Mouse (Mus musculus): Measurements from ENCODE around the gene Cidec. TPM values are rescaled to one million over a fixed set of nuclear protein-coding genes. Genes with fewer than 3 reads are reported as not detected.

Gene Cidec
- polyA plus RNA-seq, 1 experiment from 2014 or later = not detected

GRCm38 (mm10) chr6:113471297-113471936 is 35.9 kb upstream of the Cidec start, which contains the start of gene Il17rc:
Gene Il17rc (plus strand): TSS chr6:113471427.
- peak within 1 kb of the TSS; percentile 80 for H3K9ac ChIP-seq
- no peaks in the 10 kb centered on the region for H3K36me3 ChIP-seq
- H3K27me3 ChIP-seq (replicated peaks) = peaks cover 61% of the 10 kb centered on the region
- WGBS = 23% methylated on average over 12 of the region's 12 CpGs
- H3K4me2 ChIP-seq = peak within 1 kb of the TSS; percentile 70
- peaks cover 28% of the 10 kb centered on the region for H3K4me1 ChIP-seq
- ATAC-seq (ENCODE audit: extremely low read depth, insufficient number of reproducible peaks, low FRiP score, low TSS enrichment) = 0 out of 2 replicates have a peak, but pooled peaks have one; percentile 14
- no peaks in the 10 kb centered on the region for H3K9me3 ChIP-seq
- peak within 1 kb of the TSS; percentile 40 for H3K4me3 ChIP-seq
- H3K27ac ChIP-seq (replicated peaks) = 0 out of 2 replicates have a peak within 1 kb of the TSS, but pooled peaks have one; percentile 42

- H3K4me2 ChIP-seq = peak overlapping the region; percentile 87
- H3K9ac ChIP-seq = peak overlapping the region; percentile 74
- no peaks in the 10 kb centered on the region for H3K36me3 ChIP-seq
- H3K27me3 ChIP-seq (replicated peaks) = peaks cover 72% of the 10 kb centered on the region
- H3K4me1 ChIP-seq = peaks cover 28% of the 10 kb centered on the region
- no peaks in the 10 kb centered on the region for H3K9me3 ChIP-seq
- WGBS = 1% methylated on average over 31 of the region's 31 CpGs
- H3K27ac ChIP-seq (replicated peaks) = no peak overlapping the region
- no peak for ATAC-seq (ENCODE audit: extremely low read depth, insufficient number of reproducible peaks, low FRiP score, low TSS enrichment)
- peak overlapping the region; percentile 52 for H3K4me3 ChIP-seq
Measured at GRCm38 (mm10) chr6:113469432-113469831, 33.9 kb upstream of the Cidec start.

- Histone ChIP-seq H3K27me3 (replicated peaks) (peaks cover 73% of the 10 kb centered on the region), H3K4me2 (peak overlapping the region; percentile 87), H3K36me3 (no peaks in the 10 kb centered on the region), H3K9ac (peak overlapping the region; percentile 74), H3K4me3 (peak overlapping the region; percentile 52), H3K9me3 (no peaks in the 10 kb centered on the region), H3K4me1 (peaks cover 28% of the 10 kb centered on the region), H3K27ac (replicated peaks) (no peak overlapping the region)
- 6% methylated on average over 9 of the region's 9 CpGs for WGBS
- ATAC-seq (ENCODE audit: extremely low read depth, insufficient number of reproducible peaks, low FRiP score, low TSS enrichment) = no peak
Measured at GRCm38 (mm10) chr6:113469021-113469420, 33.5 kb upstream of the Cidec start.

- H3K27me3 ChIP-seq (replicated peaks) = peaks cover 77% of the 10 kb centered on the region
- H3K4me3 ChIP-seq = no peak overlapping the region
- no peak overlapping the region for H3K27ac ChIP-seq (replicated peaks)
- WGBS = 60% methylated on average over 3 of the region's 3 CpGs
- H3K36me3 ChIP-seq = no peaks in the 10 kb centered on the region
- H3K4me2 ChIP-seq = no peak overlapping the region; the same call in 1 of the 2 replicates
- peaks cover 28% of the 10 kb centered on the region for H3K4me1 ChIP-seq
- H3K9me3 ChIP-seq = no peaks in the 10 kb centered on the region
- no peak for ATAC-seq (ENCODE audit: extremely low read depth, insufficient number of reproducible peaks, low FRiP score, low TSS enrichment)
- H3K9ac ChIP-seq = no peak overlapping the region
Measured at GRCm38 (mm10) chr6:113468512-113468911, 33.0 kb upstream of the Cidec start.

- Histone ChIP-seq H3K4me1 (peaks cover 12% of the 10 kb centered on the region), H3K9ac (no peak overlapping the region), H3K27me3 (replicated peaks) (peaks cover 58% of the 10 kb centered on the region), H3K4me3 (no peak overlapping the region), H3K36me3 (no peaks in the 10 kb centered on the region), H3K9me3 (no peaks in the 10 kb centered on the region), H3K4me2 (no peak overlapping the region), H3K27ac (replicated peaks) (no peak overlapping the region)
- 55% methylated on average over 5 of the region's 5 CpGs for WGBS
- no peak for ATAC-seq (ENCODE audit: extremely low read depth, insufficient number of reproducible peaks, low FRiP score, low TSS enrichment)
Measured at GRCm38 (mm10) chr6:113465602-113466001, 30.0 kb upstream of the Cidec start.

GRCm38 (mm10) chr6:113464040-113464439 is 28.5 kb upstream of the Cidec start:
- WGBS = 55% methylated on average over 7 of the region's 7 CpGs
- no peak overlapping the region for H3K4me3 ChIP-seq
- no peaks in the 10 kb centered on the region for H3K9me3 ChIP-seq
- no peak overlapping the region for H3K27ac ChIP-seq (replicated peaks)
- no peak for ATAC-seq (ENCODE audit: extremely low read depth, insufficient number of reproducible peaks, low FRiP score, low TSS enrichment)
- H3K27me3 ChIP-seq (replicated peaks) = peaks cover 46% of the 10 kb centered on the region
- H3K4me2 ChIP-seq = no peak overlapping the region
- no peak overlapping the region for H3K9ac ChIP-seq
- H3K4me1 ChIP-seq = peaks cover 2% of the 10 kb centered on the region
- no peaks in the 10 kb centered on the region for H3K36me3 ChIP-seq

GRCm38 (mm10) chr6:113458635-113459034 is 23.1 kb upstream of the Cidec start:
- H3K27ac ChIP-seq (replicated peaks) = no peak overlapping the region

GRCm38 (mm10) chr6:113457952-113458534 is 22.5 kb upstream of the Cidec start, which contains the start of gene Il17re:
Gene Il17re (plus strand): TSS chr6:113458484.
- Histone ChIP-seq H3K27ac (replicated peaks) (no peak within 1 kb of the TSS), H3K9ac (no peak within 1 kb of the TSS), H3K9me3 (no peaks in the 10 kb centered on the region), H3K4me3 (no peak within 1 kb of the TSS), H3K4me2 (no peak within 1 kb of the TSS), H3K27me3 (replicated peaks) (peaks cover 10% of the 10 kb centered on the region; the same call in 1 of the 2 replicates), H3K4me1 (0 out of 2 replicates have a peak, but pooled peaks cover 6% of the 10 kb centered on the region), H3K36me3 (no peaks in the 10 kb centered on the region)
- ATAC-seq (ENCODE audit: extremely low read depth, insufficient number of reproducible peaks, low FRiP score, low TSS enrichment) = no peak
- WGBS = 63% methylated on average over 9 of the region's 10 CpGs

More at GRCm38 (mm10) chr6:113458635-113459034, 23.1 kb upstream of the Cidec start:
- H3K4me3 ChIP-seq = no peak overlapping the region
- no peaks in the 10 kb centered on the region for H3K9me3 ChIP-seq
- H3K9ac ChIP-seq = no peak overlapping the region
- ATAC-seq (ENCODE audit: extremely low read depth, insufficient number of reproducible peaks, low FRiP score, low TSS enrichment) = no peak
- H3K36me3 ChIP-seq = no peaks in the 10 kb centered on the region
- peaks cover 13% of the 10 kb centered on the region; the same call in 1 of the 2 replicates for H3K27me3 ChIP-seq (replicated peaks)
- 49% methylated on average over 10 of the region's 10 CpGs for WGBS
- H3K4me1 ChIP-seq = 0 out of 2 replicates have a peak, but pooled peaks cover 6% of the 10 kb centered on the region
- H3K4me2 ChIP-seq = no peak overlapping the region

GRCm38 (mm10) chr6:113455007-113455406 is 19.4 kb upstream of the Cidec start:
- ATAC-seq (ENCODE audit: extremely low read depth, insufficient number of reproducible peaks, low FRiP score, low TSS enrichment) = no peak
- H3K36me3 ChIP-seq = no peaks in the 10 kb centered on the region
- H3K27me3 ChIP-seq (replicated peaks) = peaks cover 10% of the 10 kb centered on the region; the same call in 1 of the 2 replicates
- H3K9me3 ChIP-seq = no peaks in the 10 kb centered on the region
- no peak overlapping the region for H3K27ac ChIP-seq (replicated peaks)
- WGBS = 43% methylated on average over 5 of the region's 5 CpGs
- H3K4me2 ChIP-seq = no peak overlapping the region
- H3K9ac ChIP-seq = no peak overlapping the region
- H3K4me1 ChIP-seq = peaks cover 15% of the 10 kb centered on the region; the same call in 1 of the 2 replicates
- no peak overlapping the region for H3K4me3 ChIP-seq

GRCm38 (mm10) chr6:113451839-113452238 is 16.3 kb upstream of the Cidec start:
- Histone ChIP-seq H3K4me1 (peaks cover 9% of the 10 kb centered on the region; the same call in 1 of the 2 replicates), H3K4me3 (no peak overlapping the region), H3K9me3 (no peaks in the 10 kb centered on the region), H3K27me3 (replicated peaks) (no peaks in the 10 kb centered on the region), H3K4me2 (no peak overlapping the region), H3K27ac (replicated peaks) (no peak overlapping the region; the same call in 1 of the 2 replicates), H3K36me3 (peaks cover 26% of the 10 kb centered on the region), H3K9ac (no peak overlapping the region)
- 55% methylated on average over 2 of the region's 2 CpGs for WGBS
- no peak for ATAC-seq (ENCODE audit: extremely low read depth, insufficient number of reproducible peaks, low FRiP score, low TSS enrichment)

- no peaks in the 10 kb centered on the region for H3K9me3 ChIP-seq
- no peak overlapping the region for H3K9ac ChIP-seq
- ATAC-seq (ENCODE audit: extremely low read depth, insufficient number of reproducible peaks, low FRiP score, low TSS enrichment) = no peak
- H3K4me2 ChIP-seq = no peak overlapping the region
- peaks cover 43% of the 10 kb centered on the region for H3K36me3 ChIP-seq
- H3K4me1 ChIP-seq = peaks cover 18% of the 10 kb centered on the region
- H3K27me3 ChIP-seq (replicated peaks) = no peaks in the 10 kb centered on the region
- H3K27ac ChIP-seq (replicated peaks) = no peak overlapping the region
- 95% methylated on average over 4 of the region's 4 CpGs for WGBS
- no peak overlapping the region for H3K4me3 ChIP-seq
Measured at GRCm38 (mm10) chr6:113447639-113448038, 12.1 kb upstream of the Cidec start.

Data from heart, embryonic 13.5 days (tissue).